Mouse (Mus musculus): Measurements from ENCODE around the gene Gprc5c. TPM values are rescaled to one million over a fixed set of nuclear protein-coding genes. Genes with fewer than 3 reads are reported as not detected.

The Gprc5c gene
- total and polyA plus RNA-seq, 2 experiments from 2014 or later = 7.8 to 14.1 TPM

DNA sequence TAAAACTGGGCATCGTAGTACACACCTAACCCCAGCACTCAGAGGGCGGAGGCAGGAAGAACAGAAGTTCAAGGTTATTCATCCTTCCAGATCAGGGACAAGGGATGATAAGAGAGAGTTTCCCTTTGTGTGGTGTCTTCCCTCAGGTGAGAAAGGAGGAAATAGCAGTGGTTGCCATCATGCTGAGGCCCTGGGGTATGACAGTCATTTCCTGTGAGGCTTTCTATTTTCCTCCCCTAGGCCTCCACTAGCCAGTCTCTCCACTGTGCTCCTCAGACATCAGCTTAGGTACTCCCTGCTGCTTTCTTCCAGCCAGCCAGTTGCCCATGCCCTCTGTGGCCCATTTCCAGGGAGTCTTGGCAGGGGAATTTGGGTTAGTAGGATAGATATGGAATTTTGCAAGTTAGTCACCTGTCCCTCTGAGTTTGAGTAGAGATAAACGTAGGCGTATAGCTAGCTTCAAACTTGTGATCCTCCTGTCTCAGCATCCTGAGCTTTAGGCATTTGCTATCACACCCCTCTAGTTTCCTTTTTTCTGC, 32.4 kb downstream of the Gprc5c start:
- Histone ChIP-seq H3K9ac (replicated peaks; ENCODE audit: low read length) (no peak overlapping the region), H3K4me3 (ENCODE audit: low read length) (no peak overlapping the region), H3K27ac (no peak overlapping the region), H3K36me3 (ENCODE audit: insufficient read depth, low read length) (no peaks in the 10 kb centered on the region), H3K4me2 (ENCODE audit: low read depth, low read length) (no peak overlapping the region), H3K27me3 (ENCODE audit: insufficient read depth, low read length) (no peaks in the 10 kb centered on the region), H3K9me3 (ENCODE audit: low read length) (no peaks in the 10 kb centered on the region), H3K4me1 (ENCODE audit: insufficient read depth, low read length) (peaks cover 5% of the 10 kb centered on the region; the same call in 1 of the 2 replicates)
- TF ChIP-seq CTCF (IDR thresholded peaks at IDR 0.05; ENCODE audit: low read depth) = no peak
- WGBS = 92% methylated on average over 4 of the region's 4 CpGs
- ATAC-seq = no peak
- no peak for DNase-seq (ENCODE audit: low spot score)

- no peak overlapping the region for H3K4me3 ChIP-seq (ENCODE audit: low read length)
- 56% methylated on average over 4 of the region's 4 CpGs for WGBS
- no peaks in the 10 kb centered on the region for H3K27me3 ChIP-seq (ENCODE audit: insufficient read depth, low read length)
- DNase-seq (ENCODE audit: low spot score) (peak; percentile 40), ATAC-seq (no peak)
- TF ChIP-seq CTCF (IDR thresholded peaks at IDR 0.05; ENCODE audit: low read depth) = no peak
- no peaks in the 10 kb centered on the region for H3K9me3 ChIP-seq (ENCODE audit: low read length)
- no peak overlapping the region for H3K9ac ChIP-seq (replicated peaks; ENCODE audit: low read length)
- peaks cover 5% of the 10 kb centered on the region; the same call in 1 of the 2 replicates for H3K4me1 ChIP-seq (ENCODE audit: insufficient read depth, low read length)
- H3K4me2 ChIP-seq (ENCODE audit: low read depth, low read length) = no peak overlapping the region
- no peaks in the 10 kb centered on the region for H3K36me3 ChIP-seq (ENCODE audit: insufficient read depth, low read length)
- no peak overlapping the region for H3K27ac ChIP-seq
Observed at GRCm38 (mm10) chr11:114884380-114885100, 33.6 kb downstream of the Gprc5c start.

GRCm38 (mm10) chr11:114889991-114890518, 39.1 kb downstream of the Gprc5c start, which contains the start of gene Cd300a:
TSS of gene Cd300a (plus strand) at chr11:114890041.
- no peak for TF ChIP-seq CTCF (IDR thresholded peaks at IDR 0.05; ENCODE audit: low read depth)
- Histone ChIP-seq H3K4me2 (ENCODE audit: low read depth, low read length) (peak within 1 kb of the TSS; percentile 39), H3K9me3 (ENCODE audit: low read length) (no peaks in the 10 kb centered on the region), H3K4me3 (ENCODE audit: low read length) (no peak within 1 kb of the TSS), H3K36me3 (ENCODE audit: insufficient read depth, low read length) (no peaks in the 10 kb centered on the region), H3K27ac (peak within 1 kb of the TSS; percentile 7; the same call in 1 of the 2 replicates), H3K4me1 (ENCODE audit: insufficient read depth, low read length) (peaks cover 8% of the 10 kb centered on the region; the same call in 1 of the 2 replicates), H3K9ac (replicated peaks; ENCODE audit: low read length) (0 out of 2 replicates have a peak within 1 kb of the TSS, but pooled peaks have one; percentile 21), H3K27me3 (ENCODE audit: insufficient read depth, low read length) (no peaks in the 10 kb centered on the region)
- DNase-seq (ENCODE audit: low spot score) (no peak), ATAC-seq (no peak)
- 30% methylated on average over 18 of the region's 18 CpGs for WGBS

DNA sequence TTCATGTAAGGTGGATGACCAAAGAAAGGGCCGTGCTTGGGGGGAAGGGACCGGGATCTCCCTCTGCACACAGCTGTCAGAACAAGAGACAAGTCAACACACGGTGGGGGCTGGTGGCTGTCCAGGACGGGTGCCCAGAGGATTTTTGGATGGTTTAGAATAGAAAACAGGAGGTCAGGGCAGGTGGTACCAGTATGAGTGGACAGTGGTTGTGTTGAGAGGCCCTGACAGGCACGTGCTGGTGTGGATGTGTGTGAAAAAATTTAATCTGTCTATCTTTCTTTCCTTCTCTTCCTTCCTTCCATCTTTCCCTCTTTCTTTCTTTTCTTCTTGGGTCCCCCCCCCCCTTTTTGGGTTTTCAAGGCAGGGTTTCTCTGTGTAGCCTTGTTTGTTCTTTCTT, 39.6 kb downstream of the Gprc5c start:
- no peak overlapping the region for H3K4me3 ChIP-seq (ENCODE audit: low read length)
- peaks cover 8% of the 10 kb centered on the region; the same call in 1 of the 2 replicates for H3K4me1 ChIP-seq (ENCODE audit: insufficient read depth, low read length)
- no peak for DNase-seq (ENCODE audit: low spot score)
- H3K9me3 ChIP-seq (ENCODE audit: low read length) = no peaks in the 10 kb centered on the region
- no peak for TF ChIP-seq CTCF (IDR thresholded peaks at IDR 0.05; ENCODE audit: low read depth)
- peak overlapping the region; percentile 7; the same call in 1 of the 2 replicates for H3K27ac ChIP-seq
- ATAC-seq = no peak
- peak overlapping the region; percentile 39; the same call in 1 of the 2 replicates for H3K4me2 ChIP-seq (ENCODE audit: low read depth, low read length)
- WGBS = 45% methylated on average over 5 of the region's 5 CpGs
- 0 out of 2 replicates have a peak overlapping the region, but pooled peaks have one; percentile 21 for H3K9ac ChIP-seq (replicated peaks; ENCODE audit: low read length)
- no peaks in the 10 kb centered on the region for H3K27me3 ChIP-seq (ENCODE audit: insufficient read depth, low read length)
- H3K36me3 ChIP-seq (ENCODE audit: insufficient read depth, low read length) = no peaks in the 10 kb centered on the region

DNA sequence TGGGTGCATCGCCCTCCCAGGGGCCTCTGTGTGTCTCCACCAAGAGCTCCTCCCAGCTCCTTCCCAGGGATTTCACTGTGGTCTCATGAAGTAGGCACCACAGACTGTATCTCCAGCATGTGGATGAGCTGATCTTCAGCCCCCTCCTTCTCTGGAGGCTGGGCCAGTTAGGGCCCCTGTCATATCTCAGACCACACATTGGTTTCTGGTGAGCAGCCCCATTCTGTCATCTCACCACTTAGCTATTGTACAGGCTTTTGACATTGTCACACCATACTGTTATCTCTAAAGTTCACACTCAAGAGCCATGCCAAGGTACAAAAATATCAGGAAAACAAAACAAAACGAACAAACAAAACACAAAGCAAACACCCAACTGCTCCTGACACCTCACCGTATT, 45.1 kb downstream of the Gprc5c start:
- H3K27me3 ChIP-seq (ENCODE audit: insufficient read depth, low read length) = no peaks in the 10 kb centered on the region
- H3K9ac ChIP-seq (replicated peaks; ENCODE audit: low read length) = no peak overlapping the region
- 86% methylated on average over 3 of the region's 3 CpGs for WGBS
- ATAC-seq = no peak
- H3K9me3 ChIP-seq (ENCODE audit: low read length) = no peaks in the 10 kb centered on the region
- no peaks in the 10 kb centered on the region for H3K36me3 ChIP-seq (ENCODE audit: insufficient read depth, low read length)
- H3K4me3 ChIP-seq (ENCODE audit: low read length) = no peak overlapping the region
- H3K4me1 ChIP-seq (ENCODE audit: insufficient read depth, low read length) = no peaks in the 10 kb centered on the region
- no peak overlapping the region for H3K27ac ChIP-seq
- DNase-seq (ENCODE audit: low spot score) = no peak
- no peak overlapping the region for H3K4me2 ChIP-seq (ENCODE audit: low read depth, low read length)
- no peak for TF ChIP-seq CTCF (IDR thresholded peaks at IDR 0.05; ENCODE audit: low read depth)

- Histone ChIP-seq H3K4me1 (ENCODE audit: insufficient read depth, low read length) (no peaks in the 10 kb centered on the region), H3K27me3 (ENCODE audit: insufficient read depth, low read length) (no peaks in the 10 kb centered on the region), H3K27ac (no peak overlapping the region), H3K9ac (replicated peaks; ENCODE audit: low read length) (no peak overlapping the region), H3K9me3 (ENCODE audit: low read length) (no peaks in the 10 kb centered on the region), H3K4me3 (ENCODE audit: low read length) (no peak overlapping the region), H3K4me2 (ENCODE audit: low read depth, low read length) (no peak overlapping the region), H3K36me3 (ENCODE audit: insufficient read depth, low read length) (no peaks in the 10 kb centered on the region)
- ATAC-seq (no peak), DNase-seq (ENCODE audit: low spot score) (no peak)
- TF ChIP-seq CTCF (IDR thresholded peaks at IDR 0.05; ENCODE audit: low read depth) = no peak
- WGBS = 46% methylated on average over 1 of the region's 1 CpGs
Observed at GRCm38 (mm10) chr11:114898026-114898425, 47.1 kb downstream of the Gprc5c start.

All from hindbrain, postnatal 0 days (tissue).